Mouse (Mus musculus): Measurements from ENCODE around the gene Lman1l.
A peak's percentile ranks its signal among the peaks of the same experiment; 100 is the strongest.

Gene Lman1l

GRCm38 (mm10) chr9:57617556-57618169 is 2.9 kb downstream of the Lman1l start:
- DNase-seq = no peak

GRCm38 (mm10) chr9:57614786-57615185 is 5.8 kb downstream of the Lman1l start:
- DNase-seq = no peak

GRCm38 (mm10) chr9:57613975-57614374 is 6.6 kb downstream of the Lman1l start:
- DNase-seq = no peak

GRCm38 (mm10) chr9:57612587-57612986 is 8.0 kb downstream of the Lman1l start:
- no peak for DNase-seq

GRCm38 (mm10) chr9:57610359-57610826 is 10.2 kb downstream of the Lman1l start:
- no peak for DNase-seq

- DNase-seq = no peak
Observed at GRCm38 (mm10) chr9:57609803-57610202, 10.8 kb downstream of the Lman1l start.

- peak; percentile 67 to 68 for DNase-seq
Observed at GRCm38 (mm10) chr9:57606139-57606851, 14.3 kb downstream of the Lman1l start, which contains the start of gene Cplx3. Gene Cplx3, minus strand, starts transcription at chr9:57606281.

- no peak for DNase-seq
Observed at GRCm38 (mm10) chr9:57605503-57605902, 15.1 kb downstream of the Lman1l start.

GRCm38 (mm10) chr9:57604875-57605274 is 15.7 kb downstream of the Lman1l start:
- no peak for DNase-seq

- DNase-seq = no peak
Observed at GRCm38 (mm10) chr9:57602098-57602497, 18.5 kb downstream of the Lman1l start.

- peak in 1 of 2 experiments; percentile 49 for DNase-seq
Observed at GRCm38 (mm10) chr9:57601353-57601706, 19.2 kb downstream of the Lman1l start.

- DNase-seq = peak; percentile 39 to 63
Observed at GRCm38 (mm10) chr9:57600620-57601352, 19.8 kb downstream of the Lman1l start.

- DNase-seq = no peak
Observed at GRCm38 (mm10) chr9:57598851-57599563, 21.6 kb downstream of the Lman1l start.

GRCm38 (mm10) chr9:57597929-57598382 is 22.6 kb downstream of the Lman1l start:
- DNase-seq = peak in 1 of 2 experiments; percentile 28

- DNase-seq = no peak
Observed at GRCm38 (mm10) chr9:57597265-57597664, 23.3 kb downstream of the Lman1l start.

GRCm38 (mm10) chr9:57594174-57594509 is 26.4 kb downstream of the Lman1l start:
- DNase-seq = no peak

GRCm38 (mm10) chr9:57593454-57594173 is 27.0 kb downstream of the Lman1l start:
- no peak for DNase-seq

GRCm38 (mm10) chr9:57590726-57591125 is 29.8 kb downstream of the Lman1l start:
- DNase-seq = no peak

GRCm38 (mm10) chr9:57589224-57590126 is 31.1 kb downstream of the Lman1l start, which contains the start of gene Ulk3:
Gene Ulk3, plus strand, starts transcription at chr9:57589452.
- DNase-seq = peak; percentile 88 to 90

- no peak for DNase-seq
Observed at GRCm38 (mm10) chr9:57584991-57585390, 35.6 kb downstream of the Lman1l start.
